Mouse (Mus musculus) R1 (cell line): ENCODE measurements around the gene Pla2g4f.

ENCODE experiments used
- DNase-seq: peaks from one replicate; pipeline ENCODE4 v3.0.0-alpha.2; 2018; ENCODE audit warnings: low read depth, low spot score

Pla2g4f gene

GRCm38 (mm10) chr2:120313976-120314375 is at the start of gene Pla2g4f:
Gene Pla2g4f (minus strand): TSS chr2:120314165.
- DNase-seq = peak; percentile 33

- DNase-seq = no peak
Measured at GRCm38 (mm10) chr2:120360425-120360824, 46.5 kb upstream of the Pla2g4f start.

GRCm38 (mm10) chr2:120352682-120353646 is 39.0 kb upstream of the Pla2g4f start, which contains the start of gene Vps39:
Gene Vps39 (minus strand): TSS chr2:120353137.
- DNase-seq = peak; percentile 97

GRCm38 (mm10) chr2:120351321-120351720 is 37.4 kb upstream of the Pla2g4f start:
- no peak for DNase-seq

- no peak for DNase-seq
Measured at GRCm38 (mm10) chr2:120348120-120348519, 34.2 kb upstream of the Pla2g4f start.

- DNase-seq = no peak
Measured at GRCm38 (mm10) chr2:120341741-120342140, 27.8 kb upstream of the Pla2g4f start.

DNA sequence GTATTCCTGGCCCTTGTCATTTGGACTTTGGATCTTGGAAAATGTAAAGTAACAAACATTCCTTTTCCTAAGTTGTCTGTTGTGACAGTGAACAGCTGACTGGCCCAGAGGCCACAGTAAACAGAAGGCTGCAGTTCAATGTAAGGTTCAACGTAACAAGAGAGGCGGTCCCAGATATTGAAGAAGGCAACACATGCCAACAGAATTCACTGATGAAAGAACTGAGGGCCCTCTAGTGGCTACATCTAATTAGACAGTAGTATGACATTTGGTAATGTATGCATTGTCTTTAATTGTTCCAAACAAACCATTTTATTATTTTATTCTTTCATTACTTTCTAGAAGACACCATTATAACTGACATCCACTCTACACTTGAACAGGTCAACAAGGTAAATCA is 23.9 kb upstream of the Pla2g4f start:
- DNase-seq = peak; percentile 22

GRCm38 (mm10) chr2:120331575-120331974 is 17.6 kb upstream of the Pla2g4f start:
- DNase-seq = no peak

DNA sequence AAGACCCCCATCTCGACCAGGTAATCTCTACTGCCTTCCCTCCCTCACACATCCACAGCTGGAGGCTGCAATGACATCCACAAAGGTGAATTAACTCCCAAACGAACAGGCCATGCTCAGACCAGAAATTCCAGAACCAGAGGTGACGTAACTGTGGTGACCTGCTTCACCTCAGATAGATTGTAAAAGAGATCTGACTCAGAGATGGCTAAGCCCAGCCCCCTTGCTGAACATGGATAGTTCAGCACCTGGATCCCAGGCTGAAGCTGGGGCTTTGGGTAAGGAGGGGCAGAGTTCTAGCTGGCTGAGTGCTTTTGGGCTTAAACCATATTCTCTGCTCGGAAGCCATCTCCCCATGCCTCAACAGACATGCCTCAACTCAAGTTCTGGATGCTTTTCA is 1.1 kb upstream of the Pla2g4f start:
- DNase-seq = no peak

DNA sequence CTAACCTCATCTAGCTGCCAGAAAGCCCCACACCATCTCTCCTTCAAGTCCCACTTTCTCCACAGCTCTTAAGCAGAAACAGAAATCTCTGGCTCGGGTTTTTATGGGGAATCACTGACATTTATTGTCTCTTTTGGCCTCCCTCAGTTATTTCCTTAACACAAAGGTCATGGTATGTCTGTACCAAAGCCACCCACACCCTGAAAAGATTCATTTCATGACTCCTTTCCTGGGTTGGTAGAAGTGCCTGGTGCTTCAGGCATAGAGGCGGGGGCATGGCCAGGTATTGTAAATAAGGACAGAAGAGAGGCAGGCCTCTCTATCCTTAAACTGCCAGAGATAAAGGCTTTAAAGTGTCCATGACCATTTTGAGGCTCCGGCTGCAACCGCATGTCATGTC is 522 bp upstream of the Pla2g4f start:
- DNase-seq = no peak

DNA sequence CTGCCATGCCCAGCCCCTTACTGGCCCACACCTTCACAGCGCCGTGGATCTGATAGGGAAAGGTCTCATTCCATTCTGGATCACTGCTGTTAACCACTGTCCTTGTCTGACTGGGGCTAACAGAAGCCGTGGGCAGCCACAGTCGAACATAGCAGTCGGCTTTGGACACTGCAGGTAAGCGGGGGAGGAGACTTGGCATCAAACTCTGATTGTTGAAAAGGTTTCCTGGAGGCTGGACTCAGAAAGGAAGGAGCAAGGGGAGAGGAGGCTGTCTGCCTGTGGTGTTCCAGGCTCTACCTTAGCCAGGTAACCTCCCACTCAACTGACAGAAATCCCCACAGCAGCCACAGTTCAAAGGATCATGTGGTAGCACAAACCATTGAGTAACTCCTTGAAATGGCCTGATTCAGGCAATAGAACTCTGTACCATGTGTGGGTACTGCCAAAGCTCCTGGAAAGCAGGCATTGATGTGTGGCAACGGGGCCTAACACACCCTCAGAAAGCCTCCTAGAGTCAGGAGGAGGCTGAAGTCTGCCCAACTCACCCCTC is 1.6 kb downstream of the Pla2g4f start:
- no peak for DNase-seq

DNA sequence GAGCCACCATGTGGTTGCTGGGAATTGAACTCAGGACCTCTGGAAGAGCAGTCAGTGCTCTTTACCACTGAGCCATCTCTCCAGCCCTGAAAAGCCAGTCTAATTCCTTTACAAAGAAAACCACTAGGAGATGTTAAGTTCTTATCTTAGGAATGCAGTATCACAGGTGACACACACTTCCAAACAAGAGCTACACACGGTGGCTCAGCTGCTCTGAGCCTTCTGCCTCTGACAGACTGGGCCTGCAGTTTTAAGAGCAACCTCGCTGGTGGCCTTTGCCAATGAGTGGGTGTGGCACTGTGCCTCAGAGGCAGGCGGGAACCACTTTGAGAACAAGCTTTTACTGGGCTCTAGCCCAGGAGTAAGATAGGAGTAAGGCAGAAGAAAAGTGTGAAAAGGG is 9.9 kb downstream of the Pla2g4f start:
- DNase-seq = no peak

GRCm38 (mm10) chr2:120301076-120301475 is 12.9 kb downstream of the Pla2g4f start:
- peak; percentile 51 for DNase-seq

GRCm38 (mm10) chr2:120299866-120300265 is 14.1 kb downstream of the Pla2g4f start:
- no peak for DNase-seq

- no peak for DNase-seq
Measured at GRCm38 (mm10) chr2:120296160-120296559, 17.8 kb downstream of the Pla2g4f start.

DNA sequence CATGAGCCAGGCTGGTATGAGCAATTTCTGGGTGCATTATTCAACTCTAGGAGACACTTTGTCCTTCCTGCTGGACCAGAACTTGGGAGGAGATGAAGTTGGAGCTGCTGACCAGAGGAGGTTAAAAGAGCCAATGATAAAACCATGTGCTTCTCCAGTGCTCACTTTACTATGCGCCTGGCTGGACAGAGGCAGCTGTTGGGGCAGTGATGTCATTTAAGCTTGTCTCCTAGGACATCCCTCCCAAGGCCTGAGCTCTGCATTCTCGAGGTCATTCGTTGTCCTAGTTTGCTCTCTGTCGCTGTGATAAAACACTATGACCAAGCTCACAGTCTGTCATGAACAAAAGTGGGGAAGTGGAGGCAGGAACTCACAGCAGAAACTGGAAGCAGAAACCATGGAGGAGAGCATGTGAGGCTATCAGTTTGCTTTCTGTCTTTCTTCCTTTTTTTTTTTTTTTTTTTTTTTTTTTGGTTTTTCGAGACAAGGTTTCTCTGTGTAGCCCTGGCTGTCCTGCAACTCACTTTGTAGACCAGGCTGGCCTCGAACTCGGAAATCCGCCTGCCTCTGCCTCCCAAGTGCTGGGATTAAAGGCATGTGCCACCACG is 22.4 kb downstream of the Pla2g4f start:
- no peak for DNase-seq

GRCm38 (mm10) chr2:120288995-120289394 is 25.0 kb downstream of the Pla2g4f start, which contains the start of gene Pla2g4d:
Gene Pla2g4d (minus strand): TSS chr2:120289197.
- DNase-seq = no peak

- no peak for DNase-seq
Measured at GRCm38 (mm10) chr2:120288401-120288800, 25.6 kb downstream of the Pla2g4f start.

- no peak for DNase-seq
Measured at GRCm38 (mm10) chr2:120285639-120286038, 28.3 kb downstream of the Pla2g4f start.

GRCm38 (mm10) chr2:120284705-120285104 is 29.3 kb downstream of the Pla2g4f start:
- no peak for DNase-seq

- DNase-seq = no peak
Measured at GRCm38 (mm10) chr2:120284094-120284493, 29.9 kb downstream of the Pla2g4f start.

DNA sequence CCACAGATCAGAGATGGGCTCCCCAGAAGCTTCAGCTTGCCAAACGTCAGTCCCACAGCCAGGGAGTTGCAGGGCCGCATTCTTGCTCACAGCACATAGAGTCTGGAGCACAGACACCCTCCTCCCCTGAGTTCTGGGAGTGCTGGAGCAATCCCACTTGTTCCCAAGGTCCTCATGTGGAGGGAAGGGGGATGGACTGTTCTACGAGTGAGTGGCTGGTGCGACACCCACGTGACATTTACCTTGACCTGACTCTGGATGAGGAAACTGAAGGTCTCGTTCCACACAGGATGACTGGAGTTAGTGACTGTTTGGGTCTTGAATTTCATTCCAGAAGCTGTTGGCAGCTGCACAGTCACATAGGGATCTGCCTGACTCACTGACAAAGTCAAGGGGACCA is 30.4 kb downstream of the Pla2g4f start:
- DNase-seq = no peak
